Mouse (Mus musculus) midbrain, embryonic 15.5 days (tissue): ENCODE measurements at regions not wholly inside any gene's neighbourhood (a gene's known extent, or its start where the extent isn't known, plus 50 kb on each side); places are given as distances from the start of the nearest gene placed in this dataset.

Experiments
- ATAC-seq: fragments of 200-750 bp; cut with Nextera tagmentation; replicated peaks from 2 replicates; pipeline ENCODE4 v1.8.0; 2017; ENCODE audit warnings: moderate TSS enrichment
- H3K27ac ChIP-seq: fragments of 300-500 bp; sonication (generic); 2 replicates; pipeline ENCODE4 v1.5.1; 2015; ENCODE audit warnings: mild to moderate bottlenecking, inconsistent platforms
- H3K27me3 ChIP-seq: fragments of 300-500 bp; sonication (generic); replicated peaks from 2 replicates; pipeline ENCODE4 v1.6.1; 2015; ENCODE audit warnings: inconsistent platforms
- H3K36me3 ChIP-seq: fragments of 300-500 bp; sonication (generic); replicated peaks from 2 replicates; pipeline ENCODE4 v1.6.1; 2015; ENCODE audit warnings: inconsistent platforms
- H3K4me1 ChIP-seq: fragments of 300-500 bp; sonication (generic); 2 replicates; pipeline ENCODE4 v1.6.1; 2015; ENCODE audit warnings: inconsistent platforms
- H3K4me2 ChIP-seq: fragments of 300-500 bp; sonication (generic); 2 replicates; pipeline ENCODE4 v1.6.1; 2015; ENCODE audit warnings: inconsistent platforms, mild to moderate bottlenecking, moderate library complexity
- H3K4me3 ChIP-seq: fragments of 300-500 bp; sonication (generic); 2 replicates; pipeline ENCODE4 v1.5.1; 2015; ENCODE audit warnings: mild to moderate bottlenecking, inconsistent platforms
- H3K9ac ChIP-seq: fragments of 300-500 bp; sonication (generic); 2 replicates; pipeline ENCODE4 v1.6.1; 2015; ENCODE audit warnings: mild to moderate bottlenecking, inconsistent platforms
- H3K9me3 ChIP-seq: fragments of 300-500 bp; sonication (generic); 2 replicates; pipeline ENCODE4 v1.6.1; 2016; ENCODE audit warnings: inconsistent platforms
- WGBS: fragments of 180-500 bp; shearing (Covaris S2); methylation state at CpG from one replicate; pipeline ENCODE4 v1.1.7; 2015; ENCODE audit warnings: mixed read lengths; 5-methylcytosine and 5-hydroxymethylcytosine counted together

DNA sequence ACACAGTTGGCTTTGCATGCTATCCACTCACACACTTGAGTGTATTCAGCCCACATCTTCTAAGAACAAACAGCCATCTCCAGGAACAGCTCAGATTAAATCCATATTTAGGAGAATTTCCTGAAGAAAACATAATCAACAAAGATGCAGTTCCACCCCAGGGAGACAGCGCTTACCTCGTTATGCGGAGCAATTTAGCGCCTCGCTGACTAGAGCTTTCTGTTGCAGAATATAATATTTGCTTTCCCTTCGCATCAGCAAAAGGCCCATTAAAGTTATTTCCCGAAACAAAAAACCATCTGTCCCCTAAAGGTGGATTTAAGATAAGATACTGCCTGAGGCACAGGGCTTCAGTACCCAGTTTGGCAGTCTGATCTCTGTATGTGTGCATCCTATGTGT is 112.0 kb downstream of the Ndufa10 start:
- H3K4me2 ChIP-seq = no peak overlapping the region
- no peaks in the 10 kb centered on the region for H3K9me3 ChIP-seq
- peak overlapping the region; percentile 59 for H3K27ac ChIP-seq
- H3K27me3 ChIP-seq = no peaks in the 10 kb centered on the region
- H3K9ac ChIP-seq = no peak overlapping the region
- H3K4me3 ChIP-seq = no peak overlapping the region
- no peaks in the 10 kb centered on the region for H3K36me3 ChIP-seq
- H3K4me1 ChIP-seq = peaks cover 13% of the 10 kb centered on the region
- ATAC-seq = peak; percentile 47; the same call in 1 of the 2 replicates
- 46% methylated on average over 7 of the region's 7 CpGs for WGBS

DNA sequence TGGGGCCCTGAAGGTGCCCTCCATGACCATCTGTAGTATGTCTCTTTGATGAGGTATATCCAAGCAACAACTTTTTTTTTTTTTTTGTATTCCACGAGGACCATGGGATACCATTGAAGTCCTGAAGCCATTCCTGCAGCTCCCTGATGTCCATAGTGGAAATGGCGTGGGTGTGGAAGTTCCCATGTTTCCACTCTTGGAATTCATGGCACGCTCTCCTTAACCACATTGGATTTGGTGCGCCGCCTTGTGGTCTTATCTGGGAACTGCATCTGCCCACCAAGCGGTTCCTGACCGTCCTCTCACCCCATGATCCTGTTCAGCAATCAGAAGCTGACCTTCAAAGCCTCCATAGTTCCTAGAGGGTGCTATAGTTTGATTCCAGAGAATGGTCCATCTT is 113.4 kb downstream of the Ndufa10 start:
- Histone ChIP-seq H3K9me3 (no peaks in the 10 kb centered on the region), H3K36me3 (no peaks in the 10 kb centered on the region), H3K9ac (no peak overlapping the region), H3K4me2 (no peak overlapping the region), H3K27ac (no peak overlapping the region), H3K27me3 (no peaks in the 10 kb centered on the region), H3K4me3 (no peak overlapping the region), H3K4me1 (peaks cover 13% of the 10 kb centered on the region)
- no peak for ATAC-seq
- WGBS = 17% methylated on average over 7 of the region's 7 CpGs

DNA sequence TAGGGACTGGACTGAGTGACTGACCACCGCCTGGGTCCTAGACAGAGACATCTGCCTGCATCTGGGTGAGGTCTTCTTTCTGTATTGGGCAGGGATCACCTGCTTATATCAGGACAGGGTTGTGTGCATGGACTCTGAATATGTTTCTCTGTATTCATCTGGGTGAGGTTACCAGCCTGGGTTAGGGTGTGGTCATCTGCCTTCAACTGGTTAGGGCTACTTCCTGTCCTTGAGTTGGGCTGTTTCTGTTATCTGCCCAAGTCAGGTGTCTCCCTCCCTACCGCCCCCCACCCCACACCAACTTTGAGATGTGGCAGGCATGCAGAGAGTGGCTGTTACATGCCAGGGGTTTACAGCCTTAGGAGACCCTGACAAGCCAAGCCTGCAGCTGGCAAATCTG is 114.2 kb downstream of the Ndufa10 start:
- no peaks in the 10 kb centered on the region for H3K27me3 ChIP-seq
- ATAC-seq = no peak
- H3K4me2 ChIP-seq = no peak overlapping the region
- no peaks in the 10 kb centered on the region for H3K9me3 ChIP-seq
- H3K27ac ChIP-seq = no peak overlapping the region
- H3K4me1 ChIP-seq = peaks cover 13% of the 10 kb centered on the region
- no peak overlapping the region for H3K4me3 ChIP-seq
- WGBS = 91% methylated on average over 2 of the region's 2 CpGs
- H3K9ac ChIP-seq = no peak overlapping the region
- no peaks in the 10 kb centered on the region for H3K36me3 ChIP-seq

DNA sequence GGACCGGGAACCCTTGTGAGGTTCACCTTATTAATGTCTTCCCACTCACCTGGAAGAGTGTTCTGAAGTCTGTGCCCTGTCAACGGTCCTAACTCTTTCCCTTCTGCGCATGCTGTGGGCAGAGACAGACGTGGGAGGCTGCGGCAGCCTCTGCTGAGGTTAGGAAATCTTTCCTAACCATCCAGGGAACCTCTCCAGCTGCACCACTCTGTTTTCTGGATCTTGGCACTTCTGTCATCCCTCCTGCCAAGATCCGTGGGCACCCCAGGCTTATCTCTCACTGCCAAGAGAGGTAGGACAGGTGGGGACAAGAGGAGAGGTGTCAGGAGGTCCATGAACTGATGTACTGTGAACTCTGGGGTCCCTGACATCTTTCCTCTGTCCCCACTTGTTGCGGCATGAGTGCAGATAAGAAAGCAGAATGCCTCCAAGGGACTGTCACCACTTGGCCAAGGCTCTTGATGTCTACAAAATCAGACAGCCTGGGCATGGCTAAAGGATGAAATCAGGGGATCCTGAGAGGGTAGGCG is 114.8 kb downstream of the Ndufa10 start:
- Histone ChIP-seq H3K9me3 (no peaks in the 10 kb centered on the region), H3K4me1 (peaks cover 13% of the 10 kb centered on the region), H3K9ac (no peak overlapping the region), H3K4me2 (no peak overlapping the region), H3K4me3 (no peak overlapping the region), H3K27me3 (no peaks in the 10 kb centered on the region), H3K36me3 (no peaks in the 10 kb centered on the region), H3K27ac (no peak overlapping the region)
- ATAC-seq = no peak
- 87% methylated on average over 8 of the region's 8 CpGs for WGBS

DNA sequence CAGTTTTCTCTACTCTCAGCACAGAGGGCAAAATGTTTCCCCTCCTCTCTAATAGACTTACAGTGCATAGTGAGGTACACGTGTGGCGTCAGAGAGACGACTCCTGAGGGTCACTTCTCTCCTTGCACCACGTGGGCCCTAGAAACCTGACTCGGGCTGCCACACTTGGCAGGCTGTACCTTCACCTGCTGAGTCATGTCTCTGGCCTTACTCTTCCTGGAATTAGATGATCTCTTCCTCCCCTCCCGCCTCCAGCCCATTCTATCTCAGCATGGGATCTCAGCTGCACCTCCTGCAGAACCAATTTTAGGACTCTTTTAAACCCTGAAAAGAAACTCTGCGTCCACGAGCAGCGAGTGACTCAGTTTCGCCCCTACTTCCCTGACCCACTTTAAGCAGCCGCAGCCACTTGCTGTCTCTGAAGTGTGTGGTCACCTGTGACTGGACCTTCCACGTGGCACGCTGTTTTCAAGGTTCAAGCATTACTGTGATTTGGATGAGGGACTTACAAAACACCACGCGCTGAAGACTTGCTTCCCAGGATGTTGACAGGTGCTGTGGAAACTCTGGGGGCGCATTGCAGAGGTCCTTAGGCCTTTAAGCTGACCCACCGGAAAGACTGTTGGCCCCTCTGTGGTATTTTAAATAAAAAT is 125.2 kb downstream of the Ndufa10 start:
- H3K4me2 ChIP-seq = no peak overlapping the region
- ATAC-seq = no peak
- no peaks in the 10 kb centered on the region for H3K27me3 ChIP-seq
- no peak overlapping the region for H3K4me3 ChIP-seq
- H3K4me1 ChIP-seq = no peaks in the 10 kb centered on the region
- WGBS = 49% methylated on average over 17 of the region's 17 CpGs
- H3K9ac ChIP-seq = no peak overlapping the region
- no peaks in the 10 kb centered on the region for H3K9me3 ChIP-seq
- H3K36me3 ChIP-seq = no peaks in the 10 kb centered on the region
- H3K27ac ChIP-seq = no peak overlapping the region

DNA sequence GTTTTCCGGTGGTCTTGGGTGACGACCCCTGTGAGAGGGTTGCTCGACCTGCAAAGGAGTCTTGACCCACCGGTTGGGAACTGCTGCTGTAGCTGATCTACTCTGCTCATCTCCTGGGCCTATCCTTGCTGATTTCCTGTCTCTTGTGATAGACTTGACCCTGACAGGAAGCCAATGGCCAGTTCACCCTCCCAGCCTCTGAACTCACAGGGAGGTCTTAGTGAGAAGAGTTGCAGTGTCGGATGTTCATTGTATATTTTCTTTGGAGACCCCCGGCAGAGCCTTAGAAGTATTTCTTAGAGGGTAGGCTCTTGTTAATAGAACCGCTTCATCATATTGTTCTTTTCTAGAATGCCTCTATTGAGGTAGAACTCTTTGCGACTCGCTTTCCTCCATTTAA is 126.0 kb downstream of the Ndufa10 start:
- Histone ChIP-seq H3K4me3 (no peak overlapping the region), H3K27ac (no peak overlapping the region), H3K9me3 (no peaks in the 10 kb centered on the region), H3K9ac (no peak overlapping the region), H3K4me2 (no peak overlapping the region), H3K36me3 (no peaks in the 10 kb centered on the region), H3K27me3 (no peaks in the 10 kb centered on the region), H3K4me1 (no peaks in the 10 kb centered on the region)
- WGBS = 63% methylated on average over 9 of the region's 9 CpGs
- no peak for ATAC-seq

DNA sequence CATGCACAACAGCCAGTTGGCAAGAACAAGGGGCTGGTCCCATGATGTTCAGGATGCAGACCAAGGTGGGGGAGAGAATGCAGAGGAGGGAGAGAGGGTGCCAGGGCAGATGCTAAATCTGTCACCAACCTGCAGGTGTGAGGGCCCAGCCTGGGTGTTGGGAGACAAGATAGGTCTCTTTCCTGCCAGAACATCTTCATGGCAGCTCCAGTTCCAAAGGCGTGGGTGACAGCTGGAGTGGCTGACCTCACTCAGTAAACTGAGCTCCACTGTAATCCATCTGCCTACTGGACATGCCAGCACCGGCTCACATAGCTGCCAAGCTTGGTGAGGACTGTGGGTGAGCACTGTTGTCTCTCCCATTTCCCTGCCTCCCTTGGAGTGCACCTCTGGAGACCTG is 129.9 kb downstream of the Ndufa10 start:
- H3K4me1 ChIP-seq = no peaks in the 10 kb centered on the region
- no peak for ATAC-seq
- H3K4me2 ChIP-seq = no peak overlapping the region
- no peak overlapping the region for H3K4me3 ChIP-seq
- H3K27me3 ChIP-seq = no peaks in the 10 kb centered on the region
- no peak overlapping the region for H3K9ac ChIP-seq
- no peaks in the 10 kb centered on the region for H3K36me3 ChIP-seq
- no peak overlapping the region for H3K27ac ChIP-seq
- 92% methylated on average over 2 of the region's 2 CpGs for WGBS
- no peaks in the 10 kb centered on the region for H3K9me3 ChIP-seq

DNA sequence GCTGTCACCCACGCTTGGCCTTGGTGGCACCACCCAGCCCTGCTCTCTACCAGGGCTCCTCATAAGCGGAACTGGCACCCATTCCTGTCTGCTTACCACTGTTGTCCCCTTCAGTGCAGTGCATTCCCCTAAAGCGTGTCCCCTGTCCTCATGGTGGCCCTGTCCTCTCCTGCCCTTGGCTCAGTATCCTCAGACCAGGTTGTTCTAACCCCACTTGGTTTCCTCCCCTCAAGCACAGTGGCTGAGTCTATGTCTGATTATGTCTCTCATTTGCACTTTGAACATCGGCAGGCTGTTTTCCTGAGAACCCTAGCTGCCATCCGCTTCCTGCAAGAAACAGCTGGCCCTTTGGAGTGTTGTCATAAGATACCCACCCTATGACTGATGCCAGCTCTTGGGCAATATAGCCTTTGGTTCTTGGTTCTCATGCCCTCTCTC is 130.5 kb downstream of the Ndufa10 start:
- Histone ChIP-seq H3K9ac (no peak overlapping the region), H3K36me3 (no peaks in the 10 kb centered on the region), H3K9me3 (no peaks in the 10 kb centered on the region), H3K4me1 (no peaks in the 10 kb centered on the region), H3K27ac (no peak overlapping the region), H3K4me2 (no peak overlapping the region), H3K27me3 (no peaks in the 10 kb centered on the region), H3K4me3 (no peak overlapping the region)
- 93% methylated on average over 5 of the region's 5 CpGs for WGBS
- ATAC-seq = no peak

DNA sequence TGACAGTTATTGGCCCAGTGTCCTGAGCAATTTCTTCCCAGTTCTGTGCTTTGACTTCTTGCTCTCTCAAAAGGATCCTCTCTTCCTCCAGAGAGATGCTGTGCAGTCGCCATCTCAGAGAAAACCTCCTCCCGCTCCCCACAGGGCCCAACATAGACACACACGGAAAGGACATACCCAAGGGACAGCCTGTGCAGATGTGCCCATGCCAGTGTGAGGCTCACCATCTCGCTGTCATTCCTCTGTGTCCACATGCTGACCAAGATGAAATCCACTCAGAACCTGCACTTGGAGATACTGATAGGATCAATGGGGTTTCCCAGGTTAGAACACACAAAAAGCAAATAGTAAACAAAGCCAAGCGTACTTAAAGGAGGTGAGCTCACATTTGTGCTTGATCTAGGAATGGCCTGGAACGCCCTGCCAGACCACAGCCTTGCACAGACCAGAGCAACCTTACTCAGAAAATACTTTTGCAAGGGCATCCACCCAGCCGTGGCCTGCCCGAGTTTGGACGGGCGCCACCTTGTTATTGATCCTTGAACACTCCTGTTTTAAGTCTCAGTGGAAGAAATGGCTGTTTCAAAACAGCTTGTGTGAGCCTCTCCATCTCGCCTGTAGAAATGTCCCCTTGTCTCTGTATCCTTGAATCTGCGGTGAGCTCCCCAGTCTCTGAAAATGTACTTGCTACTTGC is 131.7 kb downstream of the Ndufa10 start:
- H3K9ac ChIP-seq = no peak overlapping the region
- no peaks in the 10 kb centered on the region for H3K36me3 ChIP-seq
- H3K4me1 ChIP-seq = no peaks in the 10 kb centered on the region
- no peak for ATAC-seq
- H3K9me3 ChIP-seq = no peaks in the 10 kb centered on the region
- no peak overlapping the region for H3K27ac ChIP-seq
- no peak overlapping the region for H3K4me3 ChIP-seq
- H3K27me3 ChIP-seq = no peaks in the 10 kb centered on the region
- WGBS = 89% methylated on average over 12 of the region's 12 CpGs
- no peak overlapping the region for H3K4me2 ChIP-seq

DNA sequence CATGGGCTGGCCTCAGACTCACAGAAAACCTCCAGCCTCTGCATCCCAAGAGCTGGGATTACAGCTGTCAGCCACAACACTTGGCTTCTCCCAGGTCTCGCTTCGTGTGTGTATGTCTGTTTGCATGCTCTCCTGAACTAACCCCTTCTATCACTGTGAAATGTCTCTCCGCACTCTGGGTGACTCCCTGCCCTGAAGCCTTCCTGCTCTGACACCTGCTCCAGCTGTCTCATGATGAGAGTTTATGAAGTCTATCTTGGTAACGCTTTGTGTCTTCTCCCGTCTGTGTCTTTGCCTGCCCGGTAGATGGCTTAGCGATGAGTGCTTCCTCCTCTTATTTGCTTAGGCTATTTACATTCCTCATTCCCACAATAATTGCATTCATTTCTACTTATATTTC is 133.0 kb downstream of the Ndufa10 start:
- Histone ChIP-seq H3K4me3 (no peak overlapping the region), H3K27me3 (no peaks in the 10 kb centered on the region), H3K9ac (no peak overlapping the region), H3K9me3 (no peaks in the 10 kb centered on the region), H3K36me3 (no peaks in the 10 kb centered on the region), H3K27ac (no peak overlapping the region), H3K4me2 (no peak overlapping the region), H3K4me1 (no peaks in the 10 kb centered on the region)
- ATAC-seq = no peak
- 87% methylated on average over 7 of the region's 7 CpGs for WGBS

DNA sequence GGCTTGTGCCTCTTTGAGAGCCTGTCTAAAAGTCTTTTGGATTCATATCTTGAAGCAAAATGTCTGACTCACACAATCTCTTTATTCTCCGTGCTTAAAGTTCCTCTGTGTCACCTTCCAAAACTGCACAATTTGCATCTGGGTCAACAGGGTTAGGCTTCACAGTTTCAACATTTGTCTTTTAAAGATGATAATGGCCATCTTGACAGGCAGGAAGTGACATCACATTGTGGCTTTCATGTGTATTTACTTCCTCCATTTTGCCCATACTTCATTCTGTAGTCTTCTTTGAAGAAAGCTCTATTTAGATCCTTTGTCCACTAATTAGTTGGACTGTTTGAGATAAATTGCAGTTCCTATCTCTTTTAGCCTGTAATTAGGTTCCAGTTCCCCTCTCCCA is 135.1 kb downstream of the Ndufa10 start:
- Histone ChIP-seq H3K9me3 (no peaks in the 10 kb centered on the region), H3K27me3 (no peaks in the 10 kb centered on the region), H3K4me2 (no peak overlapping the region), H3K27ac (no peak overlapping the region), H3K4me3 (no peak overlapping the region), H3K36me3 (no peaks in the 10 kb centered on the region), H3K4me1 (no peaks in the 10 kb centered on the region), H3K9ac (no peak overlapping the region)
- 95% methylated on average over 1 of the region's 1 CpGs for WGBS
- no peak for ATAC-seq

DNA sequence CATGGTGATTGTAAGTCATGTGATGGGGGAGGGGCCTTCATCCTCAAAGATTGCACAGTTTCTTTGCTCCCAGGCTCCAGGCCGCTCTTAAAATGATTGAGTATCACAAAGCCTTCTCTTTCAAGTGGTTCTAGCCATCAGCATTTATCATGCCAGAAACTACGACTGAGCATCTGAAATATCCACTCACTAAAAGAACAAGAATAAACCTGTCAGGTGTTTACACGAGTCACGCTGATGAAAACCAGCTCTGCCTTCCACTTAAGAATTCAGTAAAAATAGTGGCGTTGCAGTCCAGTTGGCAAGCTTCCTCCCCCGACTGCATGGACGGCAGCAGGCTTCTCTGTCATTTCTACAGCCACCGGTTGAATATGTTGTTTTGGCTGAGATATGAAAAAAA is 136.2 kb downstream of the Ndufa10 start:
- ATAC-seq = no peak
- Histone ChIP-seq H3K9me3 (no peaks in the 10 kb centered on the region), H3K36me3 (no peaks in the 10 kb centered on the region), H3K9ac (no peak overlapping the region), H3K4me1 (no peaks in the 10 kb centered on the region), H3K27ac (no peak overlapping the region), H3K4me3 (no peak overlapping the region), H3K4me2 (no peak overlapping the region), H3K27me3 (no peaks in the 10 kb centered on the region)
- 77% methylated on average over 8 of the region's 8 CpGs for WGBS

DNA sequence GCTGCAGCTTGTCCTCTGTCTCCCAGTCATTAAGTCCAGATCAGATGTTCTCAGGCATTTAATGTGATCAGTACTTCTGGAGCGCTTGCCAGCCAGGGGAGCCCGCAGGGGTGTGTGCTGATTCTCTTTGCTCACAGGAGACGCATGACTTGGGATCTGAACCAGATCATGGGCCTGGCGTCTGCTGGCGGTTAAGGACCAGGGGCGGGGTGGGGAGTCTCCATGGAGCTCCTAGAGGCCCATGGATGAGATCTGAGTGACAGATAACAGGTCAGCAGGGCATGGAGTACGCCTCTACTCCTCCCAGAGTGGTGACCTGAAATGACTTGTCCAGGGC is 136.7 kb upstream of the Hdac4 start:
- ATAC-seq = no peak
- Histone ChIP-seq H3K4me1 (no peaks in the 10 kb centered on the region), H3K9ac (no peak overlapping the region), H3K4me3 (no peak overlapping the region), H3K27ac (no peak overlapping the region), H3K36me3 (no peaks in the 10 kb centered on the region), H3K9me3 (no peaks in the 10 kb centered on the region), H3K4me2 (no peak overlapping the region), H3K27me3 (no peaks in the 10 kb centered on the region)
- WGBS = 80% methylated on average over 7 of the region's 7 CpGs
